Mouse (Mus musculus): ENCODE results near the gene Cops4. TPM values are rescaled to one million over a fixed set of nuclear protein-coding genes. Genes with fewer than 3 reads are reported as not detected.
A peak's percentile ranks its signal among the peaks of the same experiment; 100 is the strongest.

The Cops4 gene
- total and polyA plus RNA-seq, 2 experiments = 12.0 to 53.2 TPM

DNA sequence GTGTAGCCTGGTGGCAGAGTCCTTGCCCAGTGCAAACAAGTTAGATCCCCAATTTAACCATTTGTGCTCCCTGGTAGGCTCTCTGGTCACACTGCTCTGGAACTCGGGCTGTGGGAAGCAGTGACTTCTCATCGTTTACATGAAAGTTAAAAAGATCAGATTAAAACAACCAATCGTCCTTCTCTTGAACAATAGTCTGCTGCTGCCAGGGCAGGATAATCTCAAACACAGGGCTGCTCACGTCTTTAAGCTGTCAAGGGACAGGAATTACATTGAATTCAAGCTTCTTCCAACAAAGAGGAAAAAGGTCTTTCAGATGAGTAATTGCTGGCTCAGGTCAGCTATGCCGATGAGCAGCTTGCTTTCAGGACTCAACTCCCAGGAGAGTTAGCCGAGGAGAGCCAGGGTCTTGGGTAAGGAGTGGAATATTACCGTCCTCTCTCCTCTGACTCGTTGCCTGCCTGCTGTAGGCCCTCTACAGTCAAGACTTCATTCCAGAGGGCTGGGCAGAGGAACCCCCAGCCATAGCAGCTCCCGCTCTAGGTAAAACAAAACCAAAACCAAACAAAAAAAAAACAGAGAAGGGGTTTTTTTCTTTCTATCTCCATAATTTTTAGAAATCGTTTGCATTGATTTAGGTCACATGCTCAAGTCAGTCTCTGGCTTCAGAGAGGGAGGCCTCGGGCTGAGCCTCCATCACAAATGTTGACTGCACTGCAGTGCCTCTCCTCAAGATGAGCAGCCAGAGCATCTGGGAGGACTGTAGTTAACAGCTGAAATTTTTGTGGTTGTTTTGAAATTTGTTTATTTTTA lies 63.7 kb downstream of the Cops4 start:
- no peaks in the 10 kb centered on the region for H3K79me2 ChIP-seq (ENCODE audit: control insufficient read depth, insufficient read depth, low read length)
- no peak overlapping the region for H3K4me3 ChIP-seq (ENCODE audit: insufficient read depth, low read depth, low read length)
- H3K4me1 ChIP-seq (ENCODE audit: control insufficient read depth, insufficient read depth, low read length) = peaks cover 5% of the 10 kb centered on the region
- H3K36me3 ChIP-seq (ENCODE audit: control insufficient read depth, insufficient read depth, low read length) = no peaks in the 10 kb centered on the region
- no peak for DNase-seq (ENCODE audit: extremely low read depth, low read depth, low spot score)
- TF ChIP-seq POLR2A (IDR thresholded peaks at IDR 0.05; ENCODE audit: extremely low read depth, insufficient read depth, low read length) = no peak
- TF ChIP-seq CTCF (IDR thresholded peaks at IDR 0.05; ENCODE audit: low read depth, low read length) = no peak
- no peak overlapping the region for H3K9ac ChIP-seq (ENCODE audit: low read depth, low read length)
- 73% methylated on average over 11 of the region's 11 CpGs for WGBS
- H3K27me3 ChIP-seq (ENCODE audit: control insufficient read depth, insufficient read depth, low read length) = no peaks in the 10 kb centered on the region
- no peak overlapping the region for H3K27ac ChIP-seq (replicated peaks; ENCODE audit: insufficient read depth, low read depth, low read length)

DNA sequence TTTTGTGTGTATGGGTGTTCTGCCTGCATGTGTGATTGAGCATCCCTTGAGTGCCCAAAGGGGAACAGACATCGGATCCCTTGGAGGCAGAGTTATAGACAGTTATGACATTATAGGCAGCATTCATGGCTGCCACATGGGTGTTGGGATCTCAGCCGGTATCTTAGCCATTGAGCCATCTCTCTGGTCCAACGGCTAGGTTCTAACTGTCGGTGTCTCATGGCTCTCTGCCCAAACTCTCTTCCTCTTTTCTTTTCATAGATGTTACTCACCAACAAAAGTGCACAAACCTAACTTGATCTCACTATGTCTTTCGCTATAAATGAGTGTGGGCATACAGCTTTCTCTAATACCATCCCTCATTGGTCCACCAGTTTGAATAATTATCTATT lies 64.3 kb downstream of the Cops4 start:
- Histone ChIP-seq H3K27me3 (ENCODE audit: control insufficient read depth, insufficient read depth, low read length) (no peaks in the 10 kb centered on the region), H3K27ac (replicated peaks; ENCODE audit: insufficient read depth, low read depth, low read length) (no peak overlapping the region), H3K4me1 (ENCODE audit: control insufficient read depth, insufficient read depth, low read length) (peaks cover 5% of the 10 kb centered on the region), H3K9ac (ENCODE audit: low read depth, low read length) (no peak overlapping the region), H3K4me3 (ENCODE audit: insufficient read depth, low read depth, low read length) (no peak overlapping the region), H3K79me2 (ENCODE audit: control insufficient read depth, insufficient read depth, low read length) (no peaks in the 10 kb centered on the region), H3K36me3 (ENCODE audit: control insufficient read depth, insufficient read depth, low read length) (no peaks in the 10 kb centered on the region)
- 91% methylated on average over 5 of the region's 5 CpGs for WGBS
- no peak for DNase-seq (ENCODE audit: extremely low read depth, low read depth, low spot score)
- TF ChIP-seq CTCF (IDR thresholded peaks at IDR 0.05; ENCODE audit: low read depth, low read length) = no peak
- no peak for TF ChIP-seq POLR2A (IDR thresholded peaks at IDR 0.05; ENCODE audit: extremely low read depth, insufficient read depth, low read length)

DNA sequence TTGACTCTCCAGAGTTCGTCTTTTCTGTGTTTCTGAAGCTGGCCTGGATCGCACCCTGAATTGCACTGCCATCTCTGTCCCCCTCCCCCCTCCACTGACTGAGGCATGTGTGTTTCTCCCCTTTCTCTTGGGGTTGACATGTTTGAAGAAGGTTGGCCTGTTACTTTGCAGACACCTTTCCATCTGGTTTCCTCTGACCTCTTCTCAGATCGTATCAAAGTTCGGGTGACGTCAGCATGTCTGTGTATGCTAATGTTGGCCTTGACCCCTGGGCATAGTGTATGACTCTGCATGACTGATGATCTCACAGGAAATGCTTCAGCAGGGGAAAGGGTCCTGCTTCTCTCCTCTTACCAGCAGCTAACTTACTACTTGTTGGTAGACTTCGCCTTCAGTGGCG lies 65.0 kb downstream of the Cops4 start:
- Histone ChIP-seq H3K27ac (replicated peaks; ENCODE audit: insufficient read depth, low read depth, low read length) (no peak overlapping the region), H3K9ac (ENCODE audit: low read depth, low read length) (no peak overlapping the region), H3K79me2 (ENCODE audit: control insufficient read depth, insufficient read depth, low read length) (no peaks in the 10 kb centered on the region), H3K4me3 (ENCODE audit: insufficient read depth, low read depth, low read length) (no peak overlapping the region), H3K27me3 (ENCODE audit: control insufficient read depth, insufficient read depth, low read length) (no peaks in the 10 kb centered on the region), H3K36me3 (ENCODE audit: control insufficient read depth, insufficient read depth, low read length) (no peaks in the 10 kb centered on the region), H3K4me1 (ENCODE audit: control insufficient read depth, insufficient read depth, low read length) (peaks cover 5% of the 10 kb centered on the region)
- no peak for TF ChIP-seq CTCF (IDR thresholded peaks at IDR 0.05; ENCODE audit: low read depth, low read length)
- peak; percentile 29 for DNase-seq (ENCODE audit: extremely low read depth, low read depth, low spot score)
- WGBS = 68% methylated on average over 7 of the region's 7 CpGs

DNA sequence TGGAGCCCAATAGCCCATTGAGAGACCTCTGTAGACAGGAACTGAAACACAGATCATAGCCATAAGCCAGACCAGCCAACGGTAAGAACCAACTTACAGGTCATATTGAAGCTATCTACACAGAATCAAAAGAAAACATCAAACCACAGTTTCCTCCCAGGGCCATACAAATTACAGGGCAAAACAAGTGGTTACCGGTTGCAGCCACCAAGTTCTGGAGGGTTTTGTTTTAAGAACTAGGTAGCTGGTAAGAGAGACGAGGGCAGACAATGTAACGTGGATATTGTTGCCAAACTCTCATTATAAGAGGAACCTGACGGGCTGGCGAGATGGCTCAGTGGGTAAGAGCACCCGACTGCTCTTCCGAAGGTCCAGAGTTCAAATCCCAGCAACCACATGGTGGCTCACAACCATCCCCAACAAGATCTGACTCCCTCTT lies 67.1 kb downstream of the Cops4 start:
- Histone ChIP-seq H3K27ac (replicated peaks; ENCODE audit: insufficient read depth, low read depth, low read length) (no peak overlapping the region), H3K27me3 (ENCODE audit: control insufficient read depth, insufficient read depth, low read length) (no peaks in the 10 kb centered on the region), H3K4me3 (ENCODE audit: insufficient read depth, low read depth, low read length) (no peak overlapping the region), H3K4me1 (ENCODE audit: control insufficient read depth, insufficient read depth, low read length) (peaks cover 5% of the 10 kb centered on the region), H3K36me3 (ENCODE audit: control insufficient read depth, insufficient read depth, low read length) (no peaks in the 10 kb centered on the region), H3K9ac (ENCODE audit: low read depth, low read length) (no peak overlapping the region), H3K79me2 (ENCODE audit: control insufficient read depth, insufficient read depth, low read length) (no peaks in the 10 kb centered on the region)
- TF ChIP-seq POLR2A (IDR thresholded peaks at IDR 0.05; ENCODE audit: extremely low read depth, insufficient read depth, low read length) (no peak), CTCF (IDR thresholded peaks at IDR 0.05; ENCODE audit: low read depth, low read length) (no peak)
- peak; percentile 24 for DNase-seq (ENCODE audit: extremely low read depth, low read depth, low spot score)
- WGBS = 93% methylated on average over 8 of the region's 8 CpGs

DNA sequence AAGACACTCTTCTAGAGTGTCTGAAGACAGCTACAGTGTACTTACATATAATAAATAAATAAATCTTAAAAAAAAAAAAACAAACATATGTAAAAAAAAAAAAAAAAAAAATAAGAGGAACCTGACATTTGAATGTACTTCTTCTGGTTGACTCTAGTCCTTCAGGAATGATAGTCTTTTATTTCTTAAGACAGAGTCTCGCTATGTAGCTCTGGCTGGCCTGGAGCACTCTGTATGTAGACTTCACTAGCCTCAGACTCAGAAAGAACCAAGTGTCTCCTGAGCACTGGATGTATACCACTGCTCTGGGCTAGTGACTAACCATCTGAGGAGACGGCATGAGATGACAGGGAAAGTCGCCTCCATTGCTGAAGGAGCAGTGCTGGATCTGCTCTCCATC lies 67.5 kb downstream of the Cops4 start:
- Histone ChIP-seq H3K4me1 (ENCODE audit: control insufficient read depth, insufficient read depth, low read length) (peaks cover 5% of the 10 kb centered on the region), H3K9ac (ENCODE audit: low read depth, low read length) (no peak overlapping the region), H3K36me3 (ENCODE audit: control insufficient read depth, insufficient read depth, low read length) (no peaks in the 10 kb centered on the region), H3K27ac (replicated peaks; ENCODE audit: insufficient read depth, low read depth, low read length) (no peak overlapping the region), H3K4me3 (ENCODE audit: insufficient read depth, low read depth, low read length) (no peak overlapping the region), H3K79me2 (ENCODE audit: control insufficient read depth, insufficient read depth, low read length) (no peaks in the 10 kb centered on the region), H3K27me3 (ENCODE audit: control insufficient read depth, insufficient read depth, low read length) (no peaks in the 10 kb centered on the region)
- no peak for TF ChIP-seq CTCF (IDR thresholded peaks at IDR 0.05; ENCODE audit: low read depth, low read length)
- TF ChIP-seq POLR2A (IDR thresholded peaks at IDR 0.05; ENCODE audit: extremely low read depth, insufficient read depth, low read length) = no peak
- 95% methylated on average over 3 of the region's 3 CpGs for WGBS
- DNase-seq (ENCODE audit: extremely low read depth, low read depth, low spot score) = no peak

DNA sequence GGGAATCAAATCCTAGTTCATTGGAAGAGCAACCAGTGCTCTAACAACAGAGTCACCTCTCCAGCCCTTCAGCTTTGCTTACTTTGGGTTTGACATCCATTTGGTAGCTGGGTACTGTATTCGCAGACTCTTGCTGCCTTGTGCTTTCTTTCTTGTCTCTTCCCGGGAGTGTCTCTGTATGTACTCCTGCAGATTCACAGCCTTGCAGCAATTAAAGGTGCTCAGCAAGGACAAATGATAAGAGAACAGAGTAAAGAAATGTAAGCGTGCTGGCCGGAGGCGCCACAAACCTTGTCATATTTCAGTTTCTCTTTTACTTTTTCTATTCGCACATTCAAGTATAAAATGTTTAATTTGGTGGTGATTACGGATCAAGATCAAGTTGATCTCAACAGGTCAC lies 69.0 kb downstream of the Cops4 start:
- Histone ChIP-seq H3K27me3 (ENCODE audit: control insufficient read depth, insufficient read depth, low read length) (no peaks in the 10 kb centered on the region), H3K79me2 (ENCODE audit: control insufficient read depth, insufficient read depth, low read length) (no peaks in the 10 kb centered on the region), H3K9ac (ENCODE audit: low read depth, low read length) (no peak overlapping the region), H3K4me3 (ENCODE audit: insufficient read depth, low read depth, low read length) (no peak overlapping the region), H3K27ac (replicated peaks; ENCODE audit: insufficient read depth, low read depth, low read length) (no peak overlapping the region), H3K36me3 (ENCODE audit: control insufficient read depth, insufficient read depth, low read length) (no peaks in the 10 kb centered on the region), H3K4me1 (ENCODE audit: control insufficient read depth, insufficient read depth, low read length) (peaks cover 5% of the 10 kb centered on the region)
- WGBS = 89% methylated on average over 7 of the region's 7 CpGs
- TF ChIP-seq POLR2A (IDR thresholded peaks at IDR 0.05; ENCODE audit: extremely low read depth, insufficient read depth, low read length) (no peak), CTCF (IDR thresholded peaks at IDR 0.05; ENCODE audit: low read depth, low read length) (no peak)
- DNase-seq (ENCODE audit: extremely low read depth, low read depth, low spot score) = no peak

Measured in liver, adult 2 months (tissue).